Mouse (Mus musculus): ENCODE measurements around the gene Olfr1307. TPM values are rescaled to one million over a fixed set of nuclear protein-coding genes. Genes with fewer than 3 reads are reported as not detected.

Olfr1307 gene
- not detected in 2 replicates for polyA plus RNA-seq (2015; fragmentation: Nextera tagmentation; extraction: Ambion mirVana)

DNA sequence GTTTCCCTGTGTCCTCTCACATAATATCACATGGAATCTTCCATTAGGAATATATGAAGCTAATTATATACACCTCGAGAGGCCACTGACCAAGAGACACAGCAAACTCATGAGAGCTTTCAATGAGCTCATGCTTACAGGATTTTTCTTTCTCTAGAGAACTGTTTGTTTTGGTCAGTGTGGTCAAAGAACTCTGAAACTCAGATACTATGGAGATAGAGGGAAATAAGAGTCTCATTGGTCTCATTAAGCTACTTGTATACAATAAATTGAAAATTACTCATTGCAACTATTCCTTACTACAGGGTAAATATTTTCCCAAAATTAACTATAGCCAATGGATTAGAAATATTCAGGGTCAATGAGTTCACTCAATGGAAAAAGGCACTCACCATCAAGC, at the start of gene Olfr1307:
Gene Olfr1307, minus strand, starts transcription at position 101 of the 400 bp plus-strand sequence.
- Histone ChIP-seq H3K27me3 (no peaks in the 10 kb centered on the region), H3K4me1 (no peaks in the 10 kb centered on the region), H3K27ac (replicated peaks) (no peak within 1 kb of the TSS), H3K4me2 (replicated peaks) (no peak within 1 kb of the TSS), H3K9ac (replicated peaks) (no peak within 1 kb of the TSS), H3K4me3 (no peak within 1 kb of the TSS), H3K36me3 (no peaks in the 10 kb centered on the region), H3K9me3 (no peaks in the 10 kb centered on the region)
- no peak for ATAC-seq (replicated peaks)
- WGBS: 76% methylated on average over 1 of the region's 1 CpGs

DNA sequence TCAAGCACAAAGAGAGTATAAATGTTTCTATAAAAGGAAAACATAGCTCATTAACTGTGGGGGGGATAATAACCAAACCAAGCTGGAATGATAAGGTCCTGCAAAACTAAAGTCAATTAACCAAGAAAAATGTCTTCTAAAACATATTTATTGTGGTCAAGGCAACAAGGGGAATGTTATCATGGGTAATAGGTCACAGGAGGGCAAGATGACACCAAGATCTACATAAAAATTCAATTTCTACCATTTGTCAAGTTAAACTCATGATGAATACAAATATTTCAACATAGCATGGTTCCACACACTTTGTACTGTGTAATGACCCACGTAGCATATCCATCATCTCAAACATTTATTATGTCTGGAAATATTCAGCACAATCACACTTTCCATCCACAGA, 40.9 kb upstream of the Olfr1307 start, which contains the start of gene Olfr1309:
Gene Olfr1309, minus strand, starts transcription at position 101 of the 400 bp plus-strand sequence.
- H3K4me3 ChIP-seq: no peak within 1 kb of the TSS
- no peak within 1 kb of the TSS for H3K9ac ChIP-seq (replicated peaks)
- H3K4me1 ChIP-seq: no peaks in the 10 kb centered on the region
- H3K27ac ChIP-seq (replicated peaks): no peak within 1 kb of the TSS
- no peak for ATAC-seq (replicated peaks)
- H3K9me3 ChIP-seq: no peaks in the 10 kb centered on the region
- H3K27me3 ChIP-seq: no peaks in the 10 kb centered on the region
- WGBS: 59% methylated on average over 1 of the region's 1 CpGs
- no peaks in the 10 kb centered on the region for H3K36me3 ChIP-seq
- H3K4me2 ChIP-seq (replicated peaks): no peak within 1 kb of the TSS

DNA sequence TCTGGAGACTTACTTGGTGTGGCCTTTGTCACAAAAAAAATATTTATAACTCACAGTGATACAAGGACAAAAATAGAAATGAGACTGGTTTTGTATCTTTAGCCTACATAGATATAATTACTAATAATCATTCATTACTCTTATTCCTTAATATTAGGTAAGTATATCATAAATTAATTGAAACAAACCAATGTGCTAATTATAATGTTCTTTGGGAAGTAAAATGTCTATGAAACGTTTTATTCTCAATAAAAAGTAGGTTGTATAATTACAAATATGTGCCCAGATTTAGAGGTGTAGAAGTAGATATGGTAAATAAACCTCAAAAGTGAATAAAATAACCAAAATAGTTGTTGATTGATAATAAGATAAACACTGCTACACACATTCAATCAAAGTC, 15.6 kb upstream of the Olfr1307 start, which contains the start of gene Olfr1308:
Gene Olfr1308, minus strand, starts transcription at position 101 of the 400 bp plus-strand sequence.
- no peaks in the 10 kb centered on the region for H3K4me1 ChIP-seq
- no peaks in the 10 kb centered on the region for H3K36me3 ChIP-seq
- H3K9ac ChIP-seq (replicated peaks): no peak within 1 kb of the TSS
- ATAC-seq (replicated peaks): no peak
- no peaks in the 10 kb centered on the region for H3K9me3 ChIP-seq
- H3K4me2 ChIP-seq (replicated peaks): no peak within 1 kb of the TSS
- H3K4me3 ChIP-seq: no peak within 1 kb of the TSS
- WGBS: 58% methylated on average over 1 of the region's 1 CpGs
- H3K27me3 ChIP-seq: no peaks in the 10 kb centered on the region
- H3K27ac ChIP-seq (replicated peaks): no peak within 1 kb of the TSS

DNA sequence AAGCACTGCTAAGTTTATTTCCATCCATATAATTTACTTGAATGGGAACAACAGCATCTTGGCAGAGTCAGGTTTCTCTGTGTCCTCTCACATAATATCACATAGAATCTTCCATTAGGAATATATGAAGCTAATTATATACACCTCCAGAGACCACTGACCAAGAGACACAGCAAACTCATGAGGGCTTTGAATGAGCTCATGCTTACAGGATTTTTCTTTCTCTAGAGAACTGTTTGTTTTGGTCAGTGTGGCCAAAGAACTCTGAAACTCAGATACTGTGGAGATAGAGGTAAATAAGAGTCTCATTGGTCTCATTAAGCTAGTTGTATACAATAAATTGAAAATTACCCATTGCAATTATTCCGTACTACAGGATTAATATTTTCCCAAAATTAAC, 33.1 kb downstream of the Olfr1307 start, which contains the start of gene Olfr1306:
Gene Olfr1306, minus strand, starts transcription at position 101 of the 400 bp plus-strand sequence.
- Histone ChIP-seq H3K4me2 (replicated peaks) (no peak within 1 kb of the TSS), H3K9ac (replicated peaks) (no peak within 1 kb of the TSS), H3K36me3 (no peaks in the 10 kb centered on the region), H3K9me3 (no peaks in the 10 kb centered on the region), H3K27ac (replicated peaks) (no peak within 1 kb of the TSS), H3K27me3 (no peaks in the 10 kb centered on the region), H3K4me1 (no peaks in the 10 kb centered on the region), H3K4me3 (no peak within 1 kb of the TSS)
- no peak for ATAC-seq (replicated peaks)
- WGBS: 87% methylated on average over 1 of the region's 1 CpGs

Other genes starting within 250 kb of the Olfr1307 start
- gene Olfr1301, start 198.4 kb downstream of the Olfr1307 start, polyA plus RNA-seq (2015; fragmentation: Nextera tagmentation; extraction: Ambion mirVana): not detected in 2 replicates
- not detected in 2 replicates for gene Olfr1302, start 172.0 kb downstream of the Olfr1307 start, polyA plus RNA-seq (2015; fragmentation: Nextera tagmentation; extraction: Ambion mirVana)
- gene Olfr1303, start 129.1 kb downstream of the Olfr1307 start, polyA plus RNA-seq (2015; fragmentation: Nextera tagmentation; extraction: Ambion mirVana): not detected in 2 replicates
- not detected in 2 replicates for gene Olfr1305, start 72.3 kb downstream of the Olfr1307 start, polyA plus RNA-seq (2015; fragmentation: Nextera tagmentation; extraction: Ambion mirVana)
- not detected in 2 replicates for gene Olfr1306, start 33.2 kb downstream of the Olfr1307 start, polyA plus RNA-seq (2015; fragmentation: Nextera tagmentation; extraction: Ambion mirVana)
- gene Olfr1308, start 15.5 kb upstream of the Olfr1307 start, polyA plus RNA-seq (2015; fragmentation: Nextera tagmentation; extraction: Ambion mirVana): not detected in 2 replicates
- not detected in 2 replicates for gene Olfr1309, start 40.8 kb upstream of the Olfr1307 start, polyA plus RNA-seq (2015; fragmentation: Nextera tagmentation; extraction: Ambion mirVana)
- not detected in 2 replicates for gene Olfr1310, start 63.3 kb upstream of the Olfr1307 start, polyA plus RNA-seq (2015; fragmentation: Nextera tagmentation; extraction: Ambion mirVana)
- gene Olfr1311, start 75.0 kb upstream of the Olfr1307 start, polyA plus RNA-seq (2015; fragmentation: Nextera tagmentation; extraction: Ambion mirVana): not detected in 2 replicates
- not detected in 2 replicates for gene Olfr1312, start 100.8 kb upstream of the Olfr1307 start, polyA plus RNA-seq (2015; fragmentation: Nextera tagmentation; extraction: Ambion mirVana)
- not detected in 2 replicates for gene Olfr1313, start 128.4 kb upstream of the Olfr1307 start, polyA plus RNA-seq (2015; fragmentation: Nextera tagmentation; extraction: Ambion mirVana)
- not detected in 2 replicates for gene Olfr1314, start 147.3 kb upstream of the Olfr1307 start, polyA plus RNA-seq (2015; fragmentation: Nextera tagmentation; extraction: Ambion mirVana)
- gene Olfr1315-ps1, start 166.0 kb upstream of the Olfr1307 start, polyA plus RNA-seq (2015; fragmentation: Nextera tagmentation; extraction: Ambion mirVana): not detected in 2 replicates
- not detected in 2 replicates for gene Olfr1316, start 185.5 kb upstream of the Olfr1307 start, polyA plus RNA-seq (2015; fragmentation: Nextera tagmentation; extraction: Ambion mirVana)
- 0.06 TPM in 1 of 2 replicates, not detected in the other for gene Olfr1317, start 190.9 kb upstream of the Olfr1307 start, polyA plus RNA-seq (2015; fragmentation: Nextera tagmentation; extraction: Ambion mirVana)
- gene Olfr1318, start 204.8 kb upstream of the Olfr1307 start, polyA plus RNA-seq (2015; fragmentation: Nextera tagmentation; extraction: Ambion mirVana): 0.09 TPM in 1 of 2 replicates, not detected in the other